Mouse (Mus musculus) hindlimb bud, embryonic 11.5 days (tissue): ENCODE measurements around the gene Mrpl48.

Experiments
- DNase-seq: peaks from one replicate; pipeline ENCODE4 v3.0.0-alpha.2; 2012; ENCODE audit warnings: low read depth, low spot score; ENCODE audit errors: extremely low spot score

The Mrpl48 gene

DNA sequence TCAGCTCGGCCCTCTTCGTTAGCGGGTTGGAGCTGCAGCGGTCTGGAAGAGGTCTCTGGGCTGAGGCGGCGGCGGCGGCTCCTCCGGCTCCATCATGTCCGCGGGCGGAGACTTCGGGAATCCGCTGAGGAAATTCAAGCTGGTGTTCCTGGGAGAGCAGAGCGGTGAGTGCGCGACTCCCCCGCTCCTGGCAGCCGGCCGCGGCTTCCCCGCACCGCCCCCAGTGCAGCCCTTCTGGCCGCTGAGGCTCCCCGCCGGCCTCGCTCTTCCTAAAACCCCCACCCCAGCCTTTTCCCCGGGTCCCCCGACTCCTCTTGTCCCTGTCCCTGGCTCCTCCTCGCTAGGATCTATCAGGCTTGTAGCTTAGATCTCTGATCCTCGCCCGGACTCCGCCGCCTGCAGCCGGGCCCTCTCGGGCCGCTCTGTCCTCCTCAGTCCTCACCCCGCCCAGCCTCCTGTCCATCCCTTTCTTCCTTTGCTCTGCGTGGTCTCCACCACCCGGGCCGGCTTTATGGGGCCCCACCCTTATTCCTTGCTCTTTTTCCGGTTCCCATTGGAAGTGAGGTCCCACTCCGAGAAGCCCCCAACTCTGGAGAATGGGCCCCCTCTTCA is at the start of gene Mrpl48:
Gene Mrpl48, minus strand, starts transcription at position 172 of the 612 bp plus-strand sequence.
- no peak for DNase-seq

DNA sequence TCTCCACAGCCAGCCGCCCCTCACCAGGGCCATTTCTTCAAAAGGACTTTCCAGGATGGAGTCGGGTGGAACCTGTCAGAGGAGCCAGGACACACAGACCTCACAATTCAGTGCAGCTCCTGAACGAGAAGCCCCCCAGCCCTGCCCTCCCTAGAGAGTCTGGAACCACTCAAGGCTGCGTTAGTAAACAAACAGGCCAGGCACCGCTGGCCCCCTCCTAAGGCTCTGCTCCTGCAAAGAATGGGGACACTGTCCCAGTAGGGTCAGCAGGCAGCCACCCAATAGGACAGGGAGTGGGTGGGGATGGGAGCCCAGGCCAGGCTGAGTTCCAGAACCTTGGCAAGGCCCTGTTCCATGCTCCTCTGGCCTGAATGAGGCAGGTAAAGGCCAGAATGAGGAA is 48.6 kb upstream of the Mrpl48 start:
- DNase-seq = no peak

DNA sequence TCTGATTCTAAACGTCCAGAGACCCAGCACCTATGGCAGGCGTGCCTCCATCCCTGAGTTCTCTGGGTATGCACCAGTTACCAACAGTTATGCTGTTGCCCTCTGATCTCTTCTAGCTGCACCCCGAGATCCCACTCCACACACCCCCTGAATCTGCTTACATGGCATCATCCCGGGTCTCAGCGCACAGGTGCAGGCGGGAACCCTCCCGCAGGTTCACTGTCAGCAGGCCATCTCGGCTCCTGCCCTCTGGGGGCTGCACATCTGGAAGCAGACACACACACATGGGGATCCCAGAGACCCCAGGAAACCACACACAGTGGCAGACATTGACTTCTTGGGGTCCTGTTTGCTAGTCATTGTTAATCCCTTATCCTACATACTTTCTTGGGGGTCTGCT is 46.3 kb upstream of the Mrpl48 start:
- DNase-seq = no peak

DNA sequence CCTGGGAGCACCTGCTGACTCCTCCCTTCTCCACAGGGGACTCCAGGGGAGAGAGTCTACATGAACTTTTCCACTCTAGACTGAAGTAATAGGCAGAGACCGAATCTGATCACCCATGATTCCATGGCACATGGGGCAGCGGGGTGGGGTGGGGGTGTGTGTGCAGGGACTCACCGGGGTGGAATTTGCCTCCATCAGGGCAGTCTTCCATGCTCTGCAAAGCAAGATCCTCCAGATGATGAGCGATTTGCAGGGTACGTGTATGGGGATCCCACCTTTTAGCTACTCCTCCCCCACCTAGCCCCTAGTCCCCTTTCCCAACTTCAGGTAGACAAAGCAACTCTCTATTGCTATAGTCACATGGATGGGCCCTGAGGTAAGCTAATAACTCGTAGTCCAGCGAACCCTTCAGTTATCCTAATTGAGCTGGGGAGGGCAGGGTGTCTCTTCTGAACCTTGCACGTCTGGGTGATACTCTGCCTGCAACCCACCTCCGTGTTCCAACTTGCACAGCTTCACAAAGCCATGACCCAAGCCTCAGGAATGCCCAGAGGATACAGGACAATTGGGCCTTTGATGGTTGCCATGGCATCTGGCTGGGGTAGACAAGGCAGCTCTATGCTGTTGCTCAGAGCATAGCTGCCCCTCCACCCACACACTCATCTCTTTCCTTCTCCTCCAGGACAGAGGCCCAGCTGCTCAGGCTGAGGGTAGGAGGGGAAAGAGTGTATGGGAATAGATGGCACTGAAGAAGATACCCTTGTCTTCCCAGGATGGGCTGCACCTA is 45.6 kb upstream of the Mrpl48 start:
- DNase-seq = no peak

DNA sequence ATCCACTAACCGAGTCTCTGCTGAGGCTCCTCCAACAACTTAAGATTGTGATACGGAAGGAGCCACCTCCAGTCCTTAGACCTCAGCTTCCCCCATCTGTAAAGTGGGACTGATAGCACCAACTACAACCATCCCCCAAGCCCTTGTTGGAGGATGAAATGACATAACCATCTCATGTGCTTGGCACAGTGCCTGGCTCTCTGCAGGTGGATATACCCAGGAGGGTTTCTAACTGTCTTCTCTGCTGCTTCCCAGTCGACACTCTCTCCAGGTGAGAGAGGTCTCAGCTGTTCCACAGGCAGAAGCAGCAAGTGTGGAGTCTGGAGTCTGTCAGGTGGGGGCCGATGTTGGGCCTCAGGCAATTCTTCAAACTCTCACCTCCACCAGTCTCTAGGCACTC is 42.9 kb upstream of the Mrpl48 start:
- no peak for DNase-seq

DNA sequence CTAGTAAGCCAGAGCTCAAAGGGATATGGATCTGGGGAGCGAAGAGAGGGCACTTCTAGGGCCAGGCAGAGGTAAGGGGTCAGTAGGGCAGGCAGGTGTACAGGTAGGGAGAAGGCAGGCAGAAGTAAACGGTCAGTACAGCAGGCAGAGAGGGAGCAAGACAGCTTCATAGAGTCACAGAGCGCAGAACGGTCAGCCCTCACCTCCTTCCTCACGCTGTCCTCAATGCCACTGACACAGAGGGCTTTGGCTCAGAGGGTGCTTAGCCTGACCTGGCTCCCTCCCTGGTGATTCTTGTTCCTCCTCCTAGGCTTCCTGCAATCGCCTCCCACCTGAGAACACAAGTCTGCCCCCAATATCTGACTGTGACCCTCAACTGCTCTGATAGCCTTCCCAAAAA is 42.3 kb upstream of the Mrpl48 start:
- no peak for DNase-seq

DNA sequence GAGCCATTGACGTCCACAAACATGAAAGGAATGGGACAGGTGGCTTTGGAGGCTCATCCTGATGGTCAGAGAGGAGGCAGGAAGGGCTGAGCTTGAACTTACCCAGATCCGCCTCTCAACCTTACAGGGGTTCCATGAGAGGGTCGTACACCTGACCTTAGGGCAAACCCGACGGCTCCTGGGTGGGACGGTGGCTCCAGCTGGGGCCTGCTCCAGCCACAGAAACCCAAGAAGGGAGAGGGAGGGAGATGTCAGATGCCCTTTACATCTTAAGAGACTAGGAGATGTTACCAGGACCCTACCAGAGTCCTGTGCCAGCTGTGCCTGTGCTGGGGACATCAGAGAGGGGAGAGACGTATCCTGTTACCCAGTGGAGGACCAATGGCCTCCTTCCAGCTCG is 41.7 kb upstream of the Mrpl48 start:
- no peak for DNase-seq

DNA sequence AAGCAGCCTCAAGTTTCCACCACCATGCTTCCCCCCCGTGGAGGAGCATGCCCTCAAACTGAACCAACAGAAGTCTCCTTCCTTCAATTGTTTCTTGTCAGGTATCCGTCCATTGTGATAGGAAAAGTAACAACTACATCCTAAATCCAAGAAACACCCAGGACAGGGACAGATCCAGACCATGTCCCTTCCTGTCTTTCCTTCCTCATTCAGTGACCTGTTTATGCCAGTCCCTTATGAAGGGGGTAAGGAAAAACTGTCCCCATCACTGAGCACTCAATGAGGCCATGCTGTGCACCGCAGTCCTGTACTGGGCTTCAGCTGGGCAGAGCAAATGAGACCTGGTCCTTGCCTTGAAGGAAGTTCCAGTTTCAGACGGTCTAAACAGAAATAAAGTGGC is 41.0 kb upstream of the Mrpl48 start:
- DNase-seq = no peak

DNA sequence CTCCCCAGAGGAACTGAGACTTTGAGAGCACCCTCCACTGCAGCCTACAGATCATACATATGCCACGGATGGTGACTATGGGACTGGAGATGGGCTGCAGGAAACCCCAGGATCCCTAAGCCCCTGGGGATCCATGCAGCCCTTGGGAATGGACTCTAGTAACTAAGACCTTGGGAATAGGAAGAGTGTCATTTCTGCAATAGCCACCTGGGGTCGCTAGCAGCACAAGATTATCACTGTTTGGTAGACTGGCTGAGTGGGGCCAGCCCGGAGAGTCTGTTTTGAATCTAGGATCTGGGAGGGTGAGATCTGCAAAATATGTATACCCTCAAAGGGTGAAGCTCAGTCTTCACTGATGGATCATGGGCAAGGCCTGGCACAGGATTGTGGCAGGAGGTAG is 37.0 kb upstream of the Mrpl48 start:
- DNase-seq = no peak

DNA sequence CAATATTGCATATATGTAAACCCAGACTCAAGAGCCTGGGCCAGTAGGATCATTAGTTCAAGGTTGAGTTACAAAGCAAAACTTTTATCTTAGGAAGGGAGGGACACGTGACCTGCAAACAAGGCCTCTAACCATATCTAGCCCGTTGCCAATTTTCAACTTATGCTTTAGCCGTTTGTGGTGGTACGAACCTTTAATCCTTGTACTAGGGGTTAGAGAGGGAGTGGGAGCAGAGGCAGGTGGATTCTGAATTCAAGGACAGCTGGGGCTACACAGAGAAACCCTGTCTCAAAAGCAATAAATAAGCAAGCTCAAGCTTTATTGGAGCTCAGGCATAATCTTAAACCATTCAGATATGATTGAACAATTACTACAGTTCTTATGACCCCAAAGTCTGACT is 34.3 kb upstream of the Mrpl48 start:
- no peak for DNase-seq

DNA sequence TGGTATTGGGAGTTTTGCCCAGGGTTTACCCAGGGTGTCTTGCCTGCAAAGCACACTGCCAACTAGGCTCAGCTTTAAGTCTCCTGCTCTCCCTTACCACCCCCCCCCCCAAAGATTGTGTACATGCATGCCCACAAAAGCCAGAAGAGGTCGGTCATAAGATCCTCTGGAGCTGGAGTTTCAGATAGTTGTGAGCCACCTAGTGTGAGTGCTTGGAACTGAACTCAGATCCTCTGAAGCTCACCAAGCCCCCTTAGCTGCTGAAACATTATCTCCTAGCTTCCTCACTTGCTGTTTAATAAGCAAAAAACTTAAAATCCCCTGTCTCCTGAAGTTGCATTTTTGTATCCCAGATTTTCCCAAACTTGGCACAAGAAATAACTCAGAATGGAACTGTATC is 29.6 kb upstream of the Mrpl48 start:
- DNase-seq = no peak

DNA sequence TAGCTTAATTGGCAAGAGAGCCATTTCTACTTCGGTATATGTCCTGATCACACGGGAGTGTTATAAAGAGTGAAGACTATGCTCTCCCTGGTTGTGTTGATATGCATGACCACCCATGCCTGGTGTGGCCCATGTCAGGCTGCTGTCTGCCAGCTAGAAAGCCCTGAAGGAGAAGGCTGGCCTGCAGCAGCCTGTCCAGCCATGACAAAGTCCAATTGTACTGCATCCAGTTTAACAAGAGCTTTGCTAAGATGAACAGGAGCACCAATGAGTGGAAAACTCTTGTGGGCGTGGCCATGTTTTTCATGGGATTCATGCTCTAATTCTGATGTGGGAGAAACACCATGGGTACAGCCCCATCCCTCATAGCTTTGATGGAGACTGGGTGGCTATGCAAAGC is 16.4 kb upstream of the Mrpl48 start:
- no peak for DNase-seq

DNA sequence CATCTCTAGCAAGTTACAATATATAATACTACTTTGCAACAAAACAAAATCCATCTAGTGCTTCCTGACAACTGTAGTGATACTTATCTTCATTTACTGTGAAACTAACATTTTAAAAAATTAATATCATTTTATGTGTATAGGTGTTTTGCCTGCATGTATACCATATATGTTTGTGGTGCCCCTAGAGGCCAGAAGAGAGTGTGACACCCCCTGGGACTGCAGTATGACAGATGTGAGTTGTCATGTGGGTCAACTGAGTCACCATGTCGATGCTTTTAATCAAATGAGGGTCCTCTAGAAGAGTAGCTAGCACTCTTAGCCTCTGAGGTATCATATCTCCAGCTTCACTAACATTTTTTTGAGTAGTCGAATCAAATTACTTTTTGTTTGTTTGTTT is 14.2 kb upstream of the Mrpl48 start:
- no peak for DNase-seq

DNA sequence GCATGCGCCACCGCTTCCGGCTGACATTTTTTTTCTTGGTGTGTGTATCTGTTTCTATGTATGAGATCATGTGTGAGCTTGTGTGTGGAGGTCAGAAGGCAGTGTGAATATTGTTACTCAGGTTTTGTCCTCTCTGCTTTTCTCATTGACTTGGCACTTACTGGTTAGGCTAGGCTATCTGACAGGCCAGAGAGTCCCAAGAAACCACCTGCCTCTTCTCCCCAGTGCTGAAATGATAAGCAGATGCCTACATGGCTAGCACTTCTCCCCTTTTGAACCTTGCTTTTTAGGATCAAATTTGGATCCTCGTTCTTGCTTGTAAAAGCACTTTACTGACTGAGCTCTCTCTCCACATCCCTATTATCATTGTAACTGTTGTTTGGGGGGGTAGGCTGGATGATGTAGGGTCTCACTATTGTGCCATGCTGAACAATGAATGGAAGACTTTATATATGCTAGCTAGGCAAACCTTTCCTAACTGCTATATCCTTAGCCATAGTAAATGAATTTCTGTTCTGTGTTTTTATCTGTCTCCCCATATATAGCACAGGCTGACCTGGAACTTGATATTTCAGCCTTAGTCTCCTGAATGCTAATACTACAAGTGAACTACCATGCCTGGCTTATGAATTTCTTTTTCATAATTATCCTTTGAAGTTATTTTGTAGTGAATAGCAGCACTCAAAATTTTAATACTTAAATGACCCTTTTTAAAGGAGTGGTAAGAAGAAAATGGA is 8.2 kb upstream of the Mrpl48 start:
- no peak for DNase-seq

DNA sequence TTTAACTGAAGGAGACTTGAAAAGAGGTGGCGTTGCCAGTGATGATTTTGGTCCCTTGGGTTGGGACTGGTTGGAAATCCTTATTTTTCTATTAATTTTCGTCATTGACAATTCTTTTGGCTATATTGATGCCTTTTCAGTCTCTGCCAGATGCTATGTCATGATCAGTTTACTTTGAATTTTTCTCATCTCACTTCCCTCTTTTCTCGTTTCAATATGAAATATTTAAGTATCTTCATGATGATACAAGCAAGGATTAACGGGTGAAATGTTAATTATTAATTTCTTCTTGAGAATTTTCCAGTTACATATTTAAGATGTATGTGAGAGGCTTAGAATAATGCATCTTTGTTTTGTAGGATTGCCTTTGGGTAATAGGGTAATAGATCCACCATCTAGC is 809 bp upstream of the Mrpl48 start:
- no peak for DNase-seq

DNA sequence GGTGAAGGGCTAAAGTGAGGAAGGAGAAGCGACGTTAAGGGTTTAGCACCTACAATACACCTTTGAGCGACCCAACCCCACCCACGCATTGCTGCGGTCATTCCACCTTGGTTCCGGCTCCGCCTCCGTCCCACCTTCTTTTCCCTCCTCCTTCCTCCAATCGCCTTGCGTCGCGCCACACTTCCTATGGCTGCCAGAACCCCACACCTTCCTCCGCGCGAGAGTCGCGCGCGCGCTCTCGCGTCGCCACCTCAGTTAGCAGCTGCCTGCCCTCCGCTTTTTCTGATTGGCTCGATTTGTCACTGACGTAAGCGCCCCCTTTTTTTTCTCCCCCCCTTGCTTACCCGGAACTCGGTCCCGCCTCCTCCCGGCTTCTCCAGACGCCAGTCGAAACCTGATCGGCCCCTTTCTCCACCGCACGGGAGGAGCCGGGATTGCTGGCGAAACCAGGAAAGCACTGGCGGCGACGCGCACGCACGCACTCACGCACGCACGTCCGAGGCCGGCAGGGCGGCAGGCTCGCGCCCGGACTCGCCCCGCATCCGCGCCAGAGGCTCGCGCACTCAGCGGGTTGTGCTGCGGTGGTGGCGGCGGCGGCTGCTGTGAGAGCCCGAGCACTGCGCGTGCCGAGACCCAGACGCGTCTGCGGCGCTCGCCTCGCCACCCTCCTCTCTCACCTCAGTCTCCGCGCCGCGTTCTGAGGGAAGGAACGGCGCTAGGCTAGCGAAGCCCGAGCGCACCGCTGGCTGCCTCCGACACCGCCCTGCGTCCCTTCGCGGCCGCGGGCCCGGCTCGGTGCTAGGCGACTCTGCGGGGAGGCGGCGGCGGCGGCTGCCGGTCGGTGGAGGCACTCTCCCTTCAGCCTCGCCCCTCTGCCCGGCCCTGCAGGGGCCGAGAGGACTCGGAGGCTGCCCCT is 629 bp downstream of the Mrpl48 start, which contains the start of gene Rab6a:
Gene Rab6a, plus strand, starts transcription at position 197 of the 916 bp plus-strand sequence.
- DNase-seq = peak; percentile 94

DNA sequence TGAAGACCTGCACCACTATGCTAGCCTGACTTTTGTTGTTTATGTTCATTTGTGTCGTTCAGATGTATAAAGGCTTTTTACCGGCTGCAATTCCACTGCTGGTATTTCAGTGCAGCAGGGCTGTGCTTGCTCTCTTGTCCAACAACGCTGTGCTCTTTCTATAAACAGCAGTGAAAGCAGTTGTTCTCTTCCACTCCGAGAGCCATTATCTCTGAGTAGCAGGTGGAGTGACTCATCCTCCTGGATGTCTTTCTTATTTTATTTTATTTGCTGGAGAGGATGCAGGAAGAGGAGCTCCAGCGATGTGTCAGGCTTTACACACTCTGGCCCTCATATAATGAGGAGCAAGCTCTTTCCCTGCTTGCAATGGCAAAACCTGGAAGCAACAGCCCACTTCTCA is 7.9 kb downstream of the Mrpl48 start:
- DNase-seq = no peak

DNA sequence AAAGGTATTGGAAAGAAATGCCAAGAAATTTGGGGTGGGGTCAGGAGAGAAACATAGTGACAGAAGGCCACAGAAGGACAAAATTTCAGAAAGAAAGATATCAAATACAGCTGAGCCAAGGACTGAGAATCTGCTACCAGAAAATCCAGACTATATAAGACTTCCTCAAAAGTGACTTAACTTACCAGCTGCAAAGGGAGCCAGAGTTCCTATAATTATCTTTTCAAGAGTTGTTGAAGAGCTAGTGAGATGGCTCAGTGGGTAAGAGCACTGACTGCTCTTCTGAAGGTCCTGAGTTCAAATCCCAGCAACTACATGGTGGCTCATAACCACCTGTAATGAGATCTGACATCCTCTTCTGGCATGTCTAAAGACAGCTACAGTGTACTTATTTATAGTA is 14.8 kb downstream of the Mrpl48 start:
- no peak for DNase-seq

DNA sequence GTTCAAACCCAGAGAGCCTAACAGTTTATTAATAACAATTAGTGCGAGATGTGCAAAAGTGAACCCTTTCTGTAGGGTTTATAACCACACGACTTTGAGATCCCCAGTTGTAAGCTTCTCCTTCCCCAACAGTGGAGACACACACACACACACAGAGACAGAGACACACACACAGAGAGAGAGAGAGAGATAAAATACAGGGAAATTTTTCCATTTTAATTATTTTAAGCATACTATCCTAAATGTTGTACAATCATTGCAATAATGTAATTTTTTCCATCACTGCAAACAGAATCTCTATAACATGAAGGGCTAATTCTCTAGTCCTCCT is 16.6 kb downstream of the Mrpl48 start:
- DNase-seq = no peak

DNA sequence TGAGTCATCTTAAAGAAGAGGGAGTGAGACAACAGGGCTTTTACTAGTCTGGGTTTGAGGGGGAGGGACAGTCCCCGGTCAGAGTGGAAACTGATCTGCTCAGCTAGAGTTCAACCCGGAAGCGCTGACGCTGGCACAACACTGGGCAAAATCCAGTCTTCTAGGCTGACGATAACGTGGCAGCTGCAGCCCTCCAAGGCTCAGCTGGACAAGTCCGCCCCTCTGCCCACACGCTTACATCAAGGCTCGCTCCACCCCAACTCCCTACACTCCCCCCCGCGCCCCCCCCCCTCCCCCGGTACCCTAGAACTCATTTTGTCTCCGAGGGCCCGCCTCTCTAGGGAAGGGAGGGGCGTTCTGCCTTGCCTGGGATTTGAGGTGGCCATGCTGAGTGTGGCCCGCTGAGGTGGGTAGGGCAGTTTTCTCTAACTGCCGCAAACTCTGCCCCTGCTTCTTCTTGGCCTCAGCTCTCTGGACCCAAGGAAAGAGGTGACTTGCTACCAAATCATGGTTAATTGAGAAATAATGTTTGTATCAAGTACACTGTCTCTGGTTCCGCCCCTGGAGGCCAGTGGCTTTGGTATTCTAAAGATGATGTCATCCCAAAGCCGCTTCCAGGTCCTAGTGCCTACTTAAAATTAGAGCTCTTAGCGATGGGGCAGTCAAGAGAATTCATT is 17.1 kb downstream of the Mrpl48 start:
- DNase-seq = peak; percentile 47

DNA sequence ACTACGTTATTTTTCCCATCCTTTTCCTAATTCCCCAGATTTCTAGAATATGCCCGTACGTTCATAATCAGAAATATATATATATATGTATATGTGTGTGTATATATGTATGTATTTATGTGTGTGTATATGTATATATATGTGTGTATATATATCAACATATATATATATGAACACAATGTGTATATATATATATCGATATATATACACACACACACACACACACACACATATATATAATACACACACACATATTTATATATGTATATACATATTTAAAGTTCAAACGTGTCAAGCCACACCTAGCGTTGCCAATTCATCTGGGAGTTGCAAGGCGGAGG is 17.6 kb downstream of the Mrpl48 start:
- DNase-seq = no peak
